Mouse (Mus musculus) intestine, embryonic 14.5 days (tissue): ENCODE measurements at regions not wholly inside any gene's neighbourhood (a gene's known extent, or its start where the extent isn't known, plus 50 kb on each side); places are given as distances from the start of the nearest gene placed in this dataset.

ENCODE experiments used
- ATAC-seq: fragments of 200-750 bp; cut with Nextera tagmentation; replicated peaks from 2 replicates; pipeline ENCODE4 v1.8.0; 2017; ENCODE audit warnings: low read depth, moderate number of reproducible peaks, moderate TSS enrichment, moderate library complexity; ENCODE audit not compliant: low FRiP score, low TSS enrichment
- DNase-seq: peaks from one replicate; pipeline ENCODE4 v3.0.0-alpha.2; 2018; ENCODE audit warnings: low spot score
- H3K27ac ChIP-seq: fragments of 300-500 bp; sonication (generic); 2 replicates; pipeline ENCODE4 v1.5.1; 2014; ENCODE audit warnings: low read depth, mild to moderate bottlenecking, control low read depth
- H3K27me3 ChIP-seq: fragments of 300-500 bp; sonication (generic); replicated peaks from 2 replicates; pipeline ENCODE4 v1.6.1; 2014; ENCODE audit warnings: low read length, control low read depth; ENCODE audit not compliant: control insufficient read depth, insufficient read depth
- H3K36me3 ChIP-seq: fragments of 300-500 bp; sonication (generic); 2 replicates; pipeline ENCODE4 v1.6.1; 2014; ENCODE audit warnings: low read length, control low read depth; ENCODE audit not compliant: control insufficient read depth, insufficient read depth
- H3K4me1 ChIP-seq: fragments of 300-500 bp; sonication (generic); replicated peaks from 2 replicates; pipeline ENCODE4 v1.6.1; 2014; ENCODE audit warnings: low read length, control low read depth, mixed read lengths; ENCODE audit not compliant: control insufficient read depth, insufficient read depth
- H3K4me2 ChIP-seq: fragments of 300-500 bp; sonication (generic); 2 replicates; pipeline ENCODE4 v1.6.1; 2014; ENCODE audit warnings: low read length
- H3K4me3 ChIP-seq: fragments of 300-500 bp; sonication (generic); 2 replicates; pipeline ENCODE4 v1.5.1; 2014; ENCODE audit warnings: low read depth, low read length, control low read depth, mixed read lengths
- H3K9ac ChIP-seq: fragments of 300-500 bp; sonication (generic); 2 replicates; pipeline ENCODE4 v1.6.1; 2014; ENCODE audit warnings: mild to moderate bottlenecking, low read length
- H3K9me3 ChIP-seq: fragments of 300-500 bp; sonication (generic); 2 replicates; pipeline ENCODE4 v1.6.1; 2016; ENCODE audit warnings: low read length, control low read depth; ENCODE audit not compliant: control insufficient read depth
- WGBS: fragments of 180-500 bp; shearing (Covaris S2); extraction: QIAGEN DNeasy Blood & Tissue Kit; methylation state at CpG from one replicate; pipeline ENCODE4 v1.1.7; 2014; 5-methylcytosine and 5-hydroxymethylcytosine counted together

DNA sequence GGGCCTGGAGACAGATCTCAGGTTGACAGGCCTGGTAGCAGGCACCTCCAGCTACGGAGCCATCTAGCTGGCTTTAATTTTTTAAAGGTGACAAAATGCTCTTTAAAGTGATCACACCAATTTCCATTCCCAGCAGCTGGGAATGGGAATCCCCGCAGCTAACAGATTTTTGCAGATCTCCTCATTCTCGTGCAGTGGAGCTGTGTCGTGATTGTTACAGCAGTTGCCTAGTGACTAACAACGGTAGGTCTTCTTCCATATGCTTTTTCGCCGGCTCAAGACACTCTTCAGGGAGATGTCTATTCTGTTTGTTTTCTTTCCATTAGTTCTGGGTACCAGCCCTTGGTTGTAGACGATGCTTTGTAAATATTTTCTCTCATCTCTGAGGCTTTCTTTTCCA, 109.3 kb downstream of the Bcl2l11 start:
- DNase-seq (no peak), ATAC-seq (no peak)
- Histone ChIP-seq H3K9ac (no peak overlapping the region), H3K4me3 (no peak overlapping the region), H3K4me1 (peaks cover 7% of the 10 kb centered on the region; the same call in 1 of the 2 replicates), H3K9me3 (no peaks in the 10 kb centered on the region), H3K36me3 (no peaks in the 10 kb centered on the region), H3K27me3 (no peaks in the 10 kb centered on the region), H3K27ac (no peak overlapping the region), H3K4me2 (no peak overlapping the region)
- 70% methylated on average over 8 of the region's 8 CpGs for WGBS

DNA sequence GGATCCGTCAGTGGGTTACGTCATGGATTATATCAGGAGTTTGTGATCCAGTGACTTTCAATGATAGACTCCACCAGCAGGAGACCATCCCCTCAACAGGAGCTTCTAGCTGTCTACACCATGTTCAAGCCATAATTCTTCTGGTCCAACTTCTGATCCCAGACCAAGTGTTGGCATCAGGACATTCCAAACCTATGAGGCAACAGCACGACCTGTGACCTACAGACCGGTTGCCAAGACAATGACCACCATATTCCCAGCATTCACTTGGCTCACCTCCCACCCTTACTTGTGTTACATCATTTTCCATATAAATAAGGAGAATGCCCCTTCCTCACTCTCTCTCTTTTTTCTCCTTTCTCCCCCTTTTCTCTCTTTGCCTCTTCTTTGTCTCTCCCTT, 113.6 kb downstream of the Bcl2l11 start:
- Histone ChIP-seq H3K27me3 (no peaks in the 10 kb centered on the region), H3K27ac (no peak overlapping the region), H3K9ac (no peak overlapping the region), H3K9me3 (no peaks in the 10 kb centered on the region), H3K4me1 (peaks cover 13% of the 10 kb centered on the region), H3K36me3 (no peaks in the 10 kb centered on the region), H3K4me2 (no peak overlapping the region), H3K4me3 (no peak overlapping the region)
- ATAC-seq (no peak), DNase-seq (no peak)
- WGBS, result 88% methylated on average over 4 of the region's 4 CpGs

DNA sequence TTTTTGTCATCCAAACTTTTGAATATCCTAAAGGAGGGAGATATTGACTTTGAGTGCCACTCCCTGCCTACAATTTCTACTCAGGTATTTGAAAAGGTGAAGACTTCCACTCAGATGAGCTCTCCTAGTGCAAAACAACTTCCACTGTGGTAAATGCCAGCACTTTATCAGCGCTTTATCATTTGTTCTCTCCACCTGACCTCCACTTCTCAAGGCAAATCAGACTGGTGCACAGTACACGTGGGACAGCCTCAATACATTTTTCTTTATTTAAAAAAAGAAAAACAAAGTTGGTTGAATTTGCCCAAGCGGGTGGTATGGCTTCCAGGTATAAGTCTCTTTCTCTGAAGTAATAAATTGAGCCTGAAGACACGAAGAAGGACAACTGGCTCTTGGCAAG, 114.2 kb downstream of the Bcl2l11 start:
- Histone ChIP-seq H3K9ac (no peak overlapping the region), H3K27me3 (no peaks in the 10 kb centered on the region), H3K9me3 (no peaks in the 10 kb centered on the region), H3K4me1 (peaks cover 13% of the 10 kb centered on the region), H3K4me2 (no peak overlapping the region), H3K27ac (peak overlapping the region; percentile 77), H3K4me3 (no peak overlapping the region), H3K36me3 (no peaks in the 10 kb centered on the region)
- 50% methylated on average over 4 of the region's 4 CpGs for WGBS
- DNase-seq (no peak), ATAC-seq (peak; percentile 56; the same call in 1 of the 2 replicates)

DNA sequence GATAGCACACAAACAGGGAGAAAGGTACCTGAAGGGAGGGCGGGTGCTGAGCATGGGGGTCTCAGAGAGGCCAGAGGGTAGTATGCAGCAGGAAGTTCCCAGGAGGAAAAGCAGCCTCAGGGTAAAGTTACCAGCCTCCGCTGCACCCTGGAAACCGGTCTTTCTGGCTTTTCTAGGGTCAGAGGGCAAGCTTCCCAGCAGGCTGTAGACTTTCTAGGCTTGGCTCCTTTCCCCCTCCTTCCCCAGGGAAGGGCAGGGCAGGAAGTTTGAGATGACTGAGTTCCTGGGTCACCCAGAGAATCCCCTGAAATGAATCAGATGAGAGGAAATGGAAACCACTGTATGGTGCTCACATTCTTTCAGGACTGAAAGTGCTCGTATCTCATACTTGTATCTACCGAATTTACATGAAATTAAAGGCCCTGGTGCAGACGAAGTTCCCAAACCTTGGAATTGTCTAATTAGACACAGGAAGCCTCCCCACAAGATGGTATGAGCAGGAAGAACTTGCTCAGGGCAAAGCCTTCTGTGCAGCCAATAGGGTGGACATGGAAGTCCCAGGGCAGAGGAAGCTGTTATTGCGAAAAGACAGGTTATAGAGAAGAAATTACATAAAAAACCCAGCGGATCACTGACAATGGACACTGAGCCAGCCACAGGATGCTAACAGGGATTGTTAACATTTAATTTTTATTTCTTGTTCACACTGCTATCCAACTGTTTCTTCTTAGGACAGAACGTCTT, 114.9 kb downstream of the Bcl2l11 start:
- Histone ChIP-seq H3K9me3 (no peaks in the 10 kb centered on the region), H3K4me3 (no peak overlapping the region), H3K36me3 (no peaks in the 10 kb centered on the region), H3K4me2 (no peak overlapping the region), H3K27ac (peak overlapping the region; percentile 77), H3K9ac (no peak overlapping the region), H3K27me3 (no peaks in the 10 kb centered on the region), H3K4me1 (peaks cover 13% of the 10 kb centered on the region)
- ATAC-seq, result peak; percentile 92
- WGBS, result 36% methylated on average over 9 of the region's 9 CpGs
- DNase-seq, result peak; percentile 92

DNA sequence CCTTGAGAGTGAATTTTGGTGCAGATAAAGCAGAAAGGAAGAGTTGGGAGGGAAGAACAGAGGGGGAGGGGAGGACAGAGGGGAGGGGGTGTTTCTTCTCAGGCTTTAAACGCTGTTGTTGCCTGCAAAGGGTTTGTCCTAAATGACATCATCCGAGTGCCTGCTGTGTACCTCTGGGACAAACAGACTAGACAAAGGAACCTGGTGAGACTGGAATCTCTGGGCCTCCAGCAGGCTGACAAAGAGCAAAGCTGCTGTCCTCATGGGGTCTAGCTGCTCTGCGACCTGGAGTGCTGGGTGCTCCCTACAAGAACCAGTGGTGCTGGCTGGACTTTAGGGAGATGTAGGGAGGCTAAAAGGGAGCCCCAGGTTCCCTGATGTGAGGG, 115.4 kb downstream of the Bcl2l11 start:
- Histone ChIP-seq H3K27ac (peak overlapping the region; percentile 77), H3K4me3 (no peak overlapping the region), H3K9me3 (no peaks in the 10 kb centered on the region), H3K36me3 (no peaks in the 10 kb centered on the region), H3K27me3 (no peaks in the 10 kb centered on the region), H3K4me1 (peaks cover 13% of the 10 kb centered on the region), H3K9ac (no peak overlapping the region), H3K4me2 (no peak overlapping the region)
- ATAC-seq, result no peak
- 17% methylated on average over 3 of the region's 3 CpGs for WGBS
- no peak for DNase-seq

DNA sequence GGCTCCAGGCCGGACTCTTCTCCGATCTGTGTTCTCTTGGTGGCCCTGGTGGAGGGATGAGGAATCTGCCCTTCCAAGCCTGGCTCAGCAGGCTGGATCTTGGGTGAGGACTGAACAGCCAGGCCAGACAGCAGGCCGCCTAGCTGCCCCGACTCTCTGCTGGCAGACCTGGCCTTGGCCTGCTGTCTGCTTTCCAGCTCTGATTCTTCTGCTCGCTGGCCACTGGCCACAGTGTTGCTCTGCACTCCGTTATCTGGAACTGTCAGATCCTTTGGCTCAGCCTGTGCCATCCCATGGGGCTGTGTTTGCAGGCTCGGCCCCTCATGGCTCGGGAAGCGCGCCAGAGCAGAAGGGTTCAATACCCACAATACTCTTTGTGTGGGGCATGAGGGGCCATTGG, 119.7 kb downstream of the Bcl2l11 start:
- 76% methylated on average over 10 of the region's 10 CpGs for WGBS

DNA sequence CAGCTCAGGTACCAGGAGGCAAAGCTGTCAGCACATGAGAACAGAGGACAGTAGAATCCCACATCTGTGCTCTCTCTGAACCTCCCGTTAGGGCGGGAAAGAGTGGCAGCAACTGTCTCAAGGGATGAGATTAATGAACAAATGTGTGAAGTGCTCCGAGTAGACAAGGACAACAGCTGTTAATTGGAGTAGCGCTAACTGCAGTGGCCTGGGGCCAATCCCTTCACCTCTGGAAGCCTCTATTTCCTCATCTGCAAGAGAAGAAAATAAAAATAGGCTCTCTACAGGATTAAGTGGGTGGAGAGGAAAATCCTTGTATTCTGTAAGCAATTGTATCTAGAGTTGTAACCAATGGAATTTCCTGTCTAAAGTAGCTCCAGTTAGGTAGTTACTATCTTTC, 122.1 kb downstream of the Bcl2l11 start:
- Histone ChIP-seq H3K27me3 (no peaks in the 10 kb centered on the region), H3K4me1 (no peaks in the 10 kb centered on the region), H3K9ac (no peak overlapping the region), H3K27ac (no peak overlapping the region), H3K36me3 (no peaks in the 10 kb centered on the region), H3K4me3 (no peak overlapping the region), H3K9me3 (no peaks in the 10 kb centered on the region), H3K4me2 (no peak overlapping the region)
- 33% methylated on average over 4 of the region's 4 CpGs for WGBS
- DNase-seq (no peak), ATAC-seq (no peak)

More for the DNA sequence above, 119.7 kb downstream of the Bcl2l11 start:
- ATAC-seq, result no peak
- Histone ChIP-seq H3K27me3 (no peaks in the 10 kb centered on the region), H3K4me1 (peaks cover 11% of the 10 kb centered on the region), H3K9ac (no peak overlapping the region), H3K9me3 (no peaks in the 10 kb centered on the region), H3K36me3 (no peaks in the 10 kb centered on the region), H3K4me2 (no peak overlapping the region), H3K27ac (no peak overlapping the region), H3K4me3 (no peak overlapping the region)
- no peak for DNase-seq

DNA sequence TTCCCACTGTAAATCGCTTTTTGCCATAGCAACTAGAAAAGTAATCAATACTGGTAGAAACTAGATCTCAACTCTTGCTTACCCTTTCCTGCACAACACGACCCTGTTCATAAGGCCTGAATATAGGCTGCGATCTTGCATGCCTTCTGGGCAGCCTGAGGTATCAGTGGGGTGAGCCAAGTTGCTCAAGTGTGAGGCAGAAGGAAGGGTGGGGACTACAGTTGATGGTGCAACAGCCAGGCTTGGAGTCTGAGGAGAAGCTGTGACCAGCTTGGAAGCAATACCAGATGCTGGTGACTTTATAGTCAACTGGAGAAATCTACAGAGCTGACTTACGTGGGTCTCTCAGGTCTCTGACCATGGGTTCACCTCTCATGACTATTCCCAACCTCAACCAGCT, 123.3 kb downstream of the Bcl2l11 start:
- Histone ChIP-seq H3K4me2 (no peak overlapping the region), H3K36me3 (no peaks in the 10 kb centered on the region), H3K4me1 (no peaks in the 10 kb centered on the region), H3K4me3 (no peak overlapping the region), H3K27me3 (no peaks in the 10 kb centered on the region), H3K9me3 (no peaks in the 10 kb centered on the region), H3K27ac (no peak overlapping the region), H3K9ac (no peak overlapping the region)
- ATAC-seq (no peak), DNase-seq (no peak)
- WGBS, result 93% methylated on average over 4 of the region's 4 CpGs

DNA sequence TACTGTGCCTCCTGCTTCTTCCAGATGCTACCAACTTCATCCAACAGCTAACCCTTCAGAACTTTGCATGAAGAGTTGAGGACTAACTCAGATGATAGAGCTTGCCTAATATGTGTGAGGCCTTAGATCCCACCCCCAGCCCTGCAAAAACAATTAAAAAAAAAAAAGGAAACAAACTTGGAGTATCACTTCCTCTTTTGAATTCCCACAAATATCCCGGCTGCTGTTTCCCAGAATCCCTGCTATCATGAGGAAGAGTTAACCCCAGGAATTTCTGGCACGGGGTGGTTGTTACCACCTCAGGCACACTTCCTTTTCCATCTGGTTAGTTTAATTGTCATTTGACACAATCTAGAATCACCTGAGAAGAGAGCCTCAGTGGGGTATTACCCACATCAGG, 123.8 kb downstream of the Bcl2l11 start:
- H3K9me3 ChIP-seq, result no peaks in the 10 kb centered on the region
- H3K36me3 ChIP-seq, result no peaks in the 10 kb centered on the region
- 88% methylated on average over 2 of the region's 2 CpGs for WGBS
- no peaks in the 10 kb centered on the region for H3K4me1 ChIP-seq
- no peak overlapping the region for H3K4me2 ChIP-seq
- ATAC-seq (no peak), DNase-seq (no peak)
- H3K9ac ChIP-seq, result no peak overlapping the region
- H3K27me3 ChIP-seq, result no peaks in the 10 kb centered on the region
- no peak overlapping the region for H3K4me3 ChIP-seq
- no peak overlapping the region for H3K27ac ChIP-seq
